Mouse (Mus musculus) midbrain, embryonic 15.5 days (tissue): ENCODE results near the gene Lime1. TPM values are rescaled to one million over a fixed set of nuclear protein-coding genes. Genes with fewer than 3 reads are reported as not detected.

Experiments used
- polyA plus RNA-seq: library from polyadenylated mRNA; unstranded; fragments of >200 nt; fragmentation: Nextera tagmentation; extraction: Ambion mirVana; gene quantifications from 2 replicates; pipeline ENCODE4 v1.2.1, GENCODE M21; 2015

Gene Lime1
- polyA plus RNA-seq, 1 experiment from 2014 or later, result 71.4 TPM

Other genes with a start within 250 kb of the Lime1 start
- 54.0 and 62.5 TPM in 2 replicates for gene Kcnq2, start 244.8 kb upstream of the Lime1 start, polyA plus RNA-seq
- 11.5 and 12.1 TPM in 2 replicates for gene Eef1a2, start 223.1 kb upstream of the Lime1 start, polyA plus RNA-seq
- 432 and 436 TPM in 2 replicates for gene Ppdpf, start 192.8 kb upstream of the Lime1 start, polyA plus RNA-seq
- not detected in 2 replicates for gene Ptk6, start 177.3 kb upstream of the Lime1 start, polyA plus RNA-seq
- 0.18 and 0.22 TPM in 2 replicates for gene Srms, start 166.9 kb upstream of the Lime1 start, polyA plus RNA-seq
- 0.14 and 0.24 TPM in 2 replicates for gene Fndc11, start 160.1 kb upstream of the Lime1 start, polyA plus RNA-seq
- 0.40 and 0.66 TPM in 2 replicates for gene Helz2, start 138.1 kb upstream of the Lime1 start, polyA plus RNA-seq
- gene Gmeb2, start 92.0 kb upstream of the Lime1 start, polyA plus RNA-seq, result 18.1 and 19.4 TPM in 2 replicates
- 1,443 and 1,470 TPM in 2 replicates for gene Stmn3, start 65.6 kb upstream of the Lime1 start, polyA plus RNA-seq
- gene Rtel1, start 60.3 kb upstream of the Lime1 start, polyA plus RNA-seq, result 44.1 and 50.0 TPM in 2 replicates
- 96.4 and 103 TPM in 2 replicates for gene Zgpat, start 15.2 kb upstream of the Lime1 start, polyA plus RNA-seq
- gene Arfrp1, start 14.7 kb upstream of the Lime1 start, polyA plus RNA-seq, result 96.4 and 99.7 TPM in 2 replicates
- gene Zbtb46, start 79.3 kb downstream of the Lime1 start, polyA plus RNA-seq, result 23.8 and 26.0 TPM in 2 replicates
- gene Abhd16b, start 113.1 kb downstream of the Lime1 start, polyA plus RNA-seq, result 0.09 and 0.12 TPM in 2 replicates
- gene Tpd52l2, start 117.1 kb downstream of the Lime1 start, polyA plus RNA-seq, result 117 TPM in 2 replicates
- 291 and 297 TPM in 2 replicates for gene Dnajc5, start 140.4 kb downstream of the Lime1 start, polyA plus RNA-seq
- 77.2 and 81.8 TPM in 2 replicates for gene Uckl1, start 204.8 kb downstream of the Lime1 start, polyA plus RNA-seq
- gene Prpf6, start 211.8 kb downstream of the Lime1 start, polyA plus RNA-seq, result 68.4 and 69.0 TPM in 2 replicates
- 97.1 and 111 TPM in 2 replicates for gene Zfp512b, start 212.7 kb downstream of the Lime1 start, polyA plus RNA-seq
- 232 and 239 TPM in 2 replicates for gene Samd10, start 219.1 kb downstream of the Lime1 start, polyA plus RNA-seq